Mouse (Mus musculus) G1E (cell line): ENCODE measurements around the gene Phldb3. TPM values are rescaled to one million over a fixed set of nuclear protein-coding genes. Genes with fewer than 3 reads are reported as not detected.

Source experiments
- ATAC-seq: 2 replicates; pipeline ENCODE4 v1.8.0; 2016; ENCODE audit warnings: mild to moderate bottlenecking; ENCODE audit not compliant: insufficient number of reproducible peaks, poor library complexity, low FRiP score, severe bottlenecking; ENCODE audit errors: extremely low read depth
- DNase-seq: peaks from one replicate; pipeline ENCODE4 v3.0.0; 2012; ENCODE audit warnings: low spot score
- H3K27me3 ChIP-seq: 2 replicates; pipeline ENCODE4 v1.6.1; 2012; ENCODE audit warnings: mild to moderate bottlenecking, low read length, inconsistent platforms; ENCODE audit not compliant: insufficient read depth
- H3K36me3 ChIP-seq: replicated peaks from 2 replicates; pipeline ENCODE3; 2012; ENCODE audit warnings: mild to moderate bottlenecking, inconsistent platforms
- H3K4me1 ChIP-seq: 2 replicates; pipeline ENCODE4 v1.6.1; 2012; ENCODE audit warnings: low read depth, low read length, inconsistent platforms, mixed read lengths; ENCODE audit not compliant: insufficient read depth
- H3K4me3 ChIP-seq: 2 replicates; pipeline ENCODE4 v1.5.1; 2012; ENCODE audit warnings: low read depth, mild to moderate bottlenecking, inconsistent platforms, low read length, moderate library complexity, mixed read lengths
- H3K9me3 ChIP-seq: replicated peaks from 2 replicates; pipeline ENCODE4 v1.6.1; 2012; ENCODE audit warnings: inconsistent platforms
- CTCF ChIP-seq: IDR thresholded peaks from 2 replicates; pipeline ENCODE4 v1.5.1; 2012; ENCODE audit warnings: low read depth, low read length, inconsistent platforms, mixed read lengths
- GATA1 ChIP-seq: IDR thresholded peaks from 2 replicates; pipeline ENCODE4 v1.6.1; 2012; ENCODE audit warnings: borderline replicate concordance, low read length, inconsistent platforms, mixed read lengths
- GATA2 ChIP-seq: IDR thresholded peaks from 2 replicates; pipeline ENCODE4 v1.6.1; 2012; ENCODE audit warnings: low read depth, low read length, inconsistent platforms, borderline replicate concordance
- POLR2AphosphoS5 ChIP-seq: IDR thresholded peaks from 2 replicates; pipeline ENCODE4 v1.6.1; 2012; ENCODE audit warnings: low read depth, low read length, inconsistent platforms; ENCODE audit not compliant: insufficient replicate concordance
- TAL1 ChIP-seq: conservative IDR thresholded peaks from 2 replicates; pipeline ENCODE4 v1.6.1; 2012; ENCODE audit warnings: low read depth, low read length, inconsistent platforms, mixed read lengths
- polyA plus RNA-seq: library from polyadenylated mRNA; stranded (reverse); fragments of >175 nt; gene quantifications from 2 replicates; pipeline ENCODE4 v1.2.3, GENCODE M21; 2012
- total RNA-seq, 2 experiments: library from RNA; stranded (forward) in 1 of 2; stranded (reverse) in 1 of 2; fragments of 200-1000 nt in 1 of 2; fragments of >200 nt in 1 of 2; fragmentation: Nextera tagmentation in 1 of 2; gene quantifications; 2 replicates each; pipeline ENCODE4 v1.2.3; 2014 to 2017

Phldb3 gene
- total and polyA plus RNA-seq, 3 experiments: 1.1 to 4.9 (median 2.3) TPM

DNA sequence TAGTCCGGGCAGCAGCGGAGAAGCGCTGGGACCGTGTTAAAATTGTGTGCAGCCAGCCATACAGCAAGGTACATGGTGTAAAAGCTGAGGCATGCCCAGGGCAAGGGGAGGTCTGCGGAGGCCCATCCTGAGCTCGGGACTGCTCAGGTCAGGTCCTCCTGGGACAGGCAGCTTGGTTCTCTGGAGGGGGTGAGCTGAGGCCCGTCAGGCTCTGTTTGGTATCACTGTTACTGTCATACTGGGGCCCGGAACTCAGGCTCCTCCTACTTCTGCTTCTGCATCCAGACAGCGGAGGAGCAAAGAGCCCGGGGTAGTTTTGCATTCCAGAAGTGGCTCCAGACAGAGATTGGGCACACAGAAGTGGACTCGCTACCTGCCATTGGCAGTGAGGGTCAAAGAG lies 44.9 kb upstream of the Phldb3 start:
- H3K36me3 ChIP-seq: peaks cover 98% of the 10 kb centered on the region
- DNase-seq: no peak
- peaks cover 2% of the 10 kb centered on the region; the same call in 1 of the 2 replicates for H3K4me1 ChIP-seq
- TF ChIP-seq GATA2: no peak
- TF ChIP-seq TAL1: no peak
- TF ChIP-seq POLR2AphosphoS5: no peak
- no peak for TF ChIP-seq GATA1
- no peak for TF ChIP-seq CTCF
- H3K27me3 ChIP-seq: no peaks in the 10 kb centered on the region
- H3K4me3 ChIP-seq: no peak overlapping the region
- ATAC-seq: no peak
- no peaks in the 10 kb centered on the region for H3K9me3 ChIP-seq

GRCm38 (mm10) chr7:24566206-24566605 lies 44.4 kb upstream of the Phldb3 start:
- Histone ChIP-seq H3K4me3 (no peak overlapping the region), H3K36me3 (peaks cover 98% of the 10 kb centered on the region), H3K4me1 (peaks cover 5% of the 10 kb centered on the region; the same call in 1 of the 2 replicates), H3K27me3 (no peaks in the 10 kb centered on the region), H3K9me3 (no peaks in the 10 kb centered on the region)
- DNase-seq: no peak
- TF ChIP-seq TAL1: no peak
- no peak for TF ChIP-seq CTCF
- TF ChIP-seq POLR2AphosphoS5: no peak
- no peak for TF ChIP-seq GATA2
- no peak for TF ChIP-seq GATA1
- ATAC-seq: no peak

- no peaks in the 10 kb centered on the region for H3K27me3 ChIP-seq
- no peak overlapping the region for H3K4me3 ChIP-seq
- H3K36me3 ChIP-seq: peaks cover 98% of the 10 kb centered on the region
- no peaks in the 10 kb centered on the region for H3K9me3 ChIP-seq
- no peak for TF ChIP-seq POLR2AphosphoS5
- no peak for TF ChIP-seq GATA1
- TF ChIP-seq CTCF: no peak
- TF ChIP-seq GATA2: no peak
- peaks cover 2% of the 10 kb centered on the region; the same call in 1 of the 2 replicates for H3K4me1 ChIP-seq
- DNase-seq: no peak
- ATAC-seq: no peak
Observed at GRCm38 (mm10) chr7:24568512-24568911, 42.1 kb upstream of the Phldb3 start.

DNA sequence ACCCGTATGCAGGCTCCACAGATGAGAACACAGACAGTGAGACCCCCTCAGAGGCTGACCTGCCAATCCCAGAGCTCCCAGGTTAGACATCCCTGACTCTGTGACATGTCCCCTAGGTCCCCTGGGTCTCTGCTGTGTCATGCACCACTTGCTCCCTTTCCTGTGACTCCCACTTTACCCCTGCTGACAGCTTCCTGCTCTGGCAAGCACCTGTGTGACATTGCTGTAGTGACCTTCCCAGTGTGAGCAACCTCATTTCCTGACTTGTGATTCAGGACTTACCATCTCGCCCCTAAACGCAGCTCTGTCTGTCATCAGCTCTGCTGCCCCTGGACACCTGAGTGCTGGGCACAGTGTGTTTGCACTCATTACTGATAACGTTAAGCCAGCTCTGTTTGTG lies 39.5 kb upstream of the Phldb3 start:
- H3K9me3 ChIP-seq: no peaks in the 10 kb centered on the region
- peaks cover 2% of the 10 kb centered on the region; the same call in 1 of the 2 replicates for H3K4me1 ChIP-seq
- H3K4me3 ChIP-seq: no peak overlapping the region
- DNase-seq (no peak), ATAC-seq (no peak)
- no peaks in the 10 kb centered on the region for H3K27me3 ChIP-seq
- H3K36me3 ChIP-seq: peaks cover 88% of the 10 kb centered on the region
- TF ChIP-seq CTCF: no peak
- TF ChIP-seq TAL1: no peak
- no peak for TF ChIP-seq GATA1
- no peak for TF ChIP-seq POLR2AphosphoS5
- TF ChIP-seq GATA2: no peak

DNA sequence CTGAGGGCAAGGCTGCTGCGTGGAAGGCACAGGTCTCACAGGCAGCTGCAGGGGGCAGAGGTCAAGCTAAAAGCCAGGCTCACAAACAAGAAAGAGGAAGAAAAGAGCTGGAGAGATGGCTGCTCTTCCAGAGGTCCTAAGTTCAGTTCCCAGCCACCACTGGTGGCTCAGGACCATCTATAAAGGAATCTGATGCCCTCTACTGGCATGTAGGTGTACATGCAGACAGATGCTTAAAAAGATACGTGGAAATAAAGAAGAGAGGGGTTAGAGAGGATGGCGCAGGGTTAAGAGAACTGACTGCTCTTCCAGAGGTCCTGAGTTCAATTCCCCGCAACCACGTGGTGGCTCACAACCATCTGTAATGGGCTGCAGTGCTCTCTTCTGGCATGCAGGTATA lies 38.1 kb upstream of the Phldb3 start:
- Histone ChIP-seq H3K4me1 (peaks cover 2% of the 10 kb centered on the region; the same call in 1 of the 2 replicates), H3K27me3 (0 out of 2 replicates have a peak, but pooled peaks cover 3% of the 10 kb centered on the region), H3K36me3 (peaks cover 74% of the 10 kb centered on the region), H3K9me3 (no peaks in the 10 kb centered on the region), H3K4me3 (no peak overlapping the region)
- ATAC-seq (no peak), DNase-seq (no peak)
- TF ChIP-seq CTCF: 0 out of 2 replicates have a peak, but pooled peaks have one; percentile 28
- no peak for TF ChIP-seq POLR2AphosphoS5
- TF ChIP-seq GATA1: no peak

DNA sequence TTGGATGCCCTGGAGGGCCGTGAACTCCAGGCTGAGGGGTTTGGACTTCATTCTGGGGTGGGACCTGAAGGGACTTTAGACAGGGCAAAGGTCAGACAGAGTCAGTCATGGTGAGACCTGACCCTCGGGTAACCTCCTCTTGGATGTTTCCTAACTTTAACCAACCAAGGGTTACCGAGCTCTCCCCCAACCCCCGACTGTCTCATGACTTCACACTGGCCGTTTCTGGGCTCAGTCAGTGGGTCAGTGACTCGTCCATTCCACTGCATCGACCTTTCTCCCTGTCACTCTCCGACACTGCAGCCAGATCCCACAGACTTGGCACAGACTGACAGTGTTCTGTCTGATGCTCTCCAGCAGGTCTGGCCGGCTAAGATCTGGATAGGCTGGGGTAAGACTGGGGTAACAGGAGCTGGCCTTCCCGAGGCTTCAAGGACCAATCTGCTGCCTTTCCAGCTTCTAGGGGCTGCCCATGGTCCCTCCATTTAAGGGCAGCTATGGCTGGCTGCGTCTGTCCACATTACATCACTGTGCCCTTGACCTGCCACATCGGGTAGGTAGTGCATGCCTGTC lies 36.3 kb upstream of the Phldb3 start:
- TF ChIP-seq GATA2: no peak
- peaks cover 56% of the 10 kb centered on the region for H3K36me3 ChIP-seq
- no peaks in the 10 kb centered on the region for H3K9me3 ChIP-seq
- H3K4me3 ChIP-seq: no peak overlapping the region
- ATAC-seq (no peak), DNase-seq (no peak)
- 0 out of 2 replicates have a peak, but pooled peaks cover 3% of the 10 kb centered on the region for H3K27me3 ChIP-seq
- H3K4me1 ChIP-seq: peaks cover 2% of the 10 kb centered on the region; the same call in 1 of the 2 replicates

DNA sequence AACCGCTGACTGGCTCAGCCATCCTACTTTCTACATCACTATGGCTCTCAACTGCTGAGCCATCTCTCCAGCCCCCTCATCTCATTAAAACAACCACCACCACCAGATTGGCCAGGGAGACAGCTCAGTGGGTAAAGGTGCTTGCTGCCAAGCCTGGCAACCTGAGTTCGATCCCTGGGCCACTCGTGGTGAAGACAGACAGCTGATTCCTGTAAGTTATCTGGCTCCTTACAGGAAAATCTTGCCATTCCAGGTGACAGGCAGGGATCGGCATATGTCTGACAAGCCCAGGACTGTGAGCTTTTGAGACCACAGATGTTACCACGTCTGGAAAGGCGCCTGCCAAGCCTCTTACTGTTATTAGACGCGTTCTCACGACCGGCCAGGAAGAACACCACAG lies 32.8 kb upstream of the Phldb3 start:
- TF ChIP-seq TAL1 (no peak), GATA1 (no peak), POLR2AphosphoS5 (no peak), CTCF (no peak), GATA2 (no peak)
- H3K9me3 ChIP-seq: no peaks in the 10 kb centered on the region
- DNase-seq: no peak
- H3K4me3 ChIP-seq: no peak overlapping the region
- H3K27me3 ChIP-seq: 0 out of 2 replicates have a peak, but pooled peaks cover 3% of the 10 kb centered on the region
- no peak for ATAC-seq
- H3K36me3 ChIP-seq: peaks cover 21% of the 10 kb centered on the region
- H3K4me1 ChIP-seq: no peaks in the 10 kb centered on the region; the same call in 1 of the 2 replicates
